Mouse (Mus musculus) MEL (cell line): ENCODE data around the gene Hgd.

ENCODE experiments used
- EP300 ChIP-seq, 2 experiments: IDR thresholded peaks; 2 replicates each; pipeline ENCODE4 v1.6.1; 2011; ENCODE audit warnings: improper control_type of control experiment in 2 of 2, low read length in 2 of 2, low read depth in 1 of 2, mild to moderate bottlenecking in 1 of 2
- MYC ChIP-seq: IDR thresholded peaks from 2 replicates; pipeline ENCODE4 v1.6.1; 2011; ENCODE audit warnings: low read depth, mild to moderate bottlenecking, low read length, improper control_type of control experiment, moderate library complexity
- POLR2A ChIP-seq, 2 experiments: IDR thresholded peaks; 2 replicates each; pipeline ENCODE4 v1.6.1; 2011 to 2012; ENCODE audit warnings: low read length in 2 of 2, mild to moderate bottlenecking in 2 of 2, control low read depth in 1 of 2, improper control_type of control experiment in 1 of 2, low read depth in 1 of 2, moderate library complexity in 1 of 2; ENCODE audit not compliant: control insufficient read depth in 1 of 2, insufficient read depth in 1 of 2, poor library complexity in 1 of 2

GRCm38 (mm10) chr16:37599326-37599725 lies 19.4 kb downstream of the Hgd start:
- TF ChIP-seq MYC: no peak
- no peak for TF ChIP-seq POLR2A (IDR thresholded peaks at IDR 0.05; ENCODE audit: control insufficient read depth in 1 of 2, insufficient read depth in 1 of 2, low read depth in 1 of 2, low read length in 2 of 2, poor library complexity in 1 of 2)
- TF ChIP-seq EP300 (IDR thresholded peaks at IDR 0.05; ENCODE audit: low read depth in 1 of 2, low read length in 2 of 2): no peak
